Mouse (Mus musculus): Measurements from ENCODE around the gene Olfr1080. TPM values are rescaled to one million over a fixed set of nuclear protein-coding genes. Genes with fewer than 3 reads are reported as not detected.
"Not testable (repeated sequence)": the region's sequence is repeated elsewhere in the genome, so short reads cannot be mapped to it uniquely, and the experiment has no call there.

Gene Olfr1080
- total RNA-seq (2014; fragmentation: Nextera tagmentation) (not detected in 2 replicates), total RNA-seq (2017) (not detected in 2 replicates)

DNA sequence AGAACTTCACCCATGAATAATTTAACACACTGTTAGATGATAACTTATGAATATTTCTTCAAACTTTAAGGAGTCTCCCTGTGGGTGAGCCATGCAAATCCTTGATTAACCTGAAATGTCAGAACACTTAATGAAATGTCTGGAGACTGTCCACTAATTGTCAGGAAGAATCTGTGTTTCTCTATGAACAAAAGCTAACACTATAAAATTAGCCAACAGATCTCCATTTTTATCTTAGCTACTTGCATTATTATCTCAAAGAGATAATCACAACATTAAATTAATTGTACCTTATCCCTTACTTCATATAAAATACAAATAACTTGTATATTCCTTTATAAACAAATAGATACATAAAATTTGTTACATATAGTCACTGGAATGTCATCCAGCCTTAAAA is at the start of gene Olfr1080:
Gene Olfr1080, minus strand, starts transcription at position 101 of the 400 bp plus-strand sequence.
- ATAC-seq (replicated peaks; ENCODE audit: low FRiP score, low TSS enrichment, poor library complexity, severe bottlenecking): not testable (repeated sequence)

DNA sequence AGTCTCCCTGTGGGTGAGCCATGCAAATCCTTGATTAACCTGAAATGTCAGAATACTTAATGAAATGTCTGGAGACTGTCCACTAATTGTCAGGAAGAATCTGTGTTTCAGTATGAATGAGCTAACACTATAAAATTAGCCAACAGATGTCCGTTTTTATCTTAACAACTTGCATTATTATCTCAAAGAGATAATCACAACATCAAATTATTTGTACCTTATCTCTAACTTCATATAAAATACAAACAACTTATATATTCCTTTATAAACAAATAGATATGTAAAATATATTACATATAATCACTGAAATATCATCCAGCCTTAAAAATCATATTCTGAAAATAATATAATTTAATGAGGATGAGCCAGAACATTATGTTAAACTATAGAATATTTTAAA is 40.8 kb upstream of the Olfr1080 start, which contains the start of gene Olfr1082:
Gene Olfr1082, minus strand, starts transcription at position 101 of the 400 bp plus-strand sequence.
- ATAC-seq (replicated peaks; ENCODE audit: low FRiP score, low TSS enrichment, poor library complexity, severe bottlenecking): not testable (repeated sequence)

DNA sequence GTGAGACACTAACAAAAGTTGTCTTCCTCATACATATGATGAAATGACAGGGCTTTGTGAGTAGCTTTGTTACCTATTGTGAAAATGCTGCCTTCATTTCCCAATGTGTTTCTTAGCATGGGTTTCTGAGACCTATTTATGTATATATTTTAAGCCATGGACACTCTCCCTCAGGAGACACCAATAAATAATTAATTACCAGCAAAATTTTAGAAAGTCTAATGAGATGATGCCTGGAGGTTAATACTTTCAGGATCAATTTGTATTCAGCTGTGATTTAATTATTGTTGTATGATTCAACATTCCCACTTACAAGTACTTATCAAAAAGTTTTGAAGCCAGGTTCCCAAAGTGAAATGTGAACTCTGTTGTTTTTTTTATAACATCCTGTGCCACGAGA is 15.7 kb downstream of the Olfr1080 start, which contains the start of gene Olfr1079:
Gene Olfr1079, minus strand, starts transcription at position 101 of the 400 bp plus-strand sequence.
- no peak for ATAC-seq (replicated peaks; ENCODE audit: low FRiP score, low TSS enrichment, poor library complexity, severe bottlenecking)

DNA sequence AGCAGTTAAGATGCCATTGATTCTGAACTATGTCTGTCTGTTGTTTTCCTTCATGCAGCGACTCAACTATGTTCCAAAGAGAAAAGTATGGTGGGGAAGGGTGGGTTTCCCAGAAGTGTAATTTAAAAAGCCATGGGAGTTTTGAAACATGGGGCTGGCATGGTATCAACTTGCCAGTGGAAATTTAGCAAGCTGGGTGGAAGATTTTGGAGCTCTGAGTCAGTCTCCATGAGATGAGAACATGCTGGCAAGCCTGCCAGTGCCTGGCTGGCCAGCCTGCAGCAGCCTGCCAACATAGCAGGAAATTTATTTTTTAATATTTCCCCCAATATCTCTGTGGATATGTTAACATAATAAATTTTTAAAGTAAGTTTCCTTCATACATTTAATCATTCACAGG is 27.0 kb downstream of the Olfr1080 start:
- ATAC-seq (replicated peaks; ENCODE audit: low FRiP score, low TSS enrichment, poor library complexity, severe bottlenecking): no peak

DNA sequence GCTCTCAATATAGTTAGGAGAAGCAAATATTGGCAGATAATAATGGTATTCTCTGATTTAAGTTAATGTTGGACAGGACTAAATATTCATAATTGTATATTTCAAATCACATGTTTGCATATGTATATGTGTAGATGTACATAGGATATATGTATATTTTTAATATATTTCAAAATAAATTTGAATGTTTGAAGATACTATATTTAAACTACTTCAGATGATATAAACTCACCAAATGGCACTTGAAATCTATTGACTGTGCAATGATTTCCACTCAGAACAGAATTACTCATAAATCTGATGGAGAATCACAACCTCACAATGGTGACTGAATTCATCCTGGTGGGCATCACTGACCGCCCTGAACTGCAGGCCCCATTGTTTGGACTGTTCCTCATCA is 49.9 kb downstream of the Olfr1080 start, which contains the start of gene Olfr1076:
Gene Olfr1076, plus strand, starts transcription at position 301 of the 400 bp plus-strand sequence.
- no peak for ATAC-seq (replicated peaks; ENCODE audit: low FRiP score, low TSS enrichment, poor library complexity, severe bottlenecking)

Other genes starting within 250 kb of the Olfr1080 start
- not detected in 2 replicates for gene Olfr1053, start 243.0 kb downstream of the Olfr1080 start, total RNA-seq (2014; fragmentation: Nextera tagmentation)
- gene Olfr1053, start 243.0 kb downstream of the Olfr1080 start, total RNA-seq (2017): not detected in 2 replicates
- gene Olfr1054, start 222.8 kb downstream of the Olfr1080 start, total RNA-seq (2014; fragmentation: Nextera tagmentation): not detected in 2 replicates
- gene Olfr1054, start 222.8 kb downstream of the Olfr1080 start, total RNA-seq (2017): not detected in 2 replicates
- not detected in 2 replicates for gene Olfr1055, start 208.0 kb downstream of the Olfr1080 start, total RNA-seq (2014; fragmentation: Nextera tagmentation)
- gene Olfr1055, start 208.0 kb downstream of the Olfr1080 start, total RNA-seq (2017): not detected in 2 replicates
- not detected in 2 replicates for gene Olfr1056, start 195.8 kb downstream of the Olfr1080 start, total RNA-seq (2014; fragmentation: Nextera tagmentation)
- gene Olfr1056, start 195.8 kb downstream of the Olfr1080 start, total RNA-seq (2017): not detected in 2 replicates
- gene Olfr1057, start 179.8 kb downstream of the Olfr1080 start, total RNA-seq (2014; fragmentation: Nextera tagmentation): not detected in 2 replicates
- not detected in 2 replicates for gene Olfr1057, start 179.8 kb downstream of the Olfr1080 start, total RNA-seq (2017)
- not detected in 2 replicates for gene Olfr1058, start 169.7 kb downstream of the Olfr1080 start, total RNA-seq (2014; fragmentation: Nextera tagmentation)
- not detected in 2 replicates for gene Olfr1058, start 169.7 kb downstream of the Olfr1080 start, total RNA-seq (2017)
- not detected in 2 replicates for gene Olfr1061, start 144.2 kb downstream of the Olfr1080 start, total RNA-seq (2014; fragmentation: Nextera tagmentation)
- gene Olfr1061, start 144.2 kb downstream of the Olfr1080 start, total RNA-seq (2017): not detected in 2 replicates
- gene Olfr1062, start 131.5 kb downstream of the Olfr1080 start, total RNA-seq (2014; fragmentation: Nextera tagmentation): not detected in 2 replicates
- not detected in 2 replicates for gene Olfr1062, start 131.5 kb downstream of the Olfr1080 start, total RNA-seq (2017)
- not detected in 2 replicates for gene Olfr1065, start 107.6 kb downstream of the Olfr1080 start, total RNA-seq (2014; fragmentation: Nextera tagmentation)
- not detected in 2 replicates for gene Olfr1065, start 107.6 kb downstream of the Olfr1080 start, total RNA-seq (2017)
- gene Olfr1066, start 102.0 kb downstream of the Olfr1080 start, total RNA-seq (2014; fragmentation: Nextera tagmentation): not detected in 2 replicates
- not detected in 2 replicates for gene Olfr1066, start 102.0 kb downstream of the Olfr1080 start, total RNA-seq (2017)
- not detected in 2 replicates for gene Olfr228, start 70.8 kb downstream of the Olfr1080 start, total RNA-seq (2014; fragmentation: Nextera tagmentation)
- gene Olfr228, start 70.8 kb downstream of the Olfr1080 start, total RNA-seq (2017): not detected in 2 replicates
- not detected in 2 replicates for gene Olfr1076, start 49.8 kb downstream of the Olfr1080 start, total RNA-seq (2014; fragmentation: Nextera tagmentation)
- not detected in 2 replicates for gene Olfr1076, start 49.8 kb downstream of the Olfr1080 start, total RNA-seq (2017)
- gene Olfr1079, start 15.8 kb downstream of the Olfr1080 start, total RNA-seq (2014; fragmentation: Nextera tagmentation): not detected in 2 replicates
- gene Olfr1079, start 15.8 kb downstream of the Olfr1080 start, total RNA-seq (2017): not detected in 2 replicates
- not detected in 2 replicates for gene Olfr1082, start 40.7 kb upstream of the Olfr1080 start, total RNA-seq (2014; fragmentation: Nextera tagmentation)
- gene Olfr1082, start 40.7 kb upstream of the Olfr1080 start, total RNA-seq (2017): not detected in 2 replicates
- gene Olfr1084, start 81.5 kb upstream of the Olfr1080 start, total RNA-seq (2014; fragmentation: Nextera tagmentation): not detected in 2 replicates
- not detected in 2 replicates for gene Olfr1084, start 81.5 kb upstream of the Olfr1080 start, total RNA-seq (2017)
- not detected in 2 replicates for gene Olfr1085, start 103.8 kb upstream of the Olfr1080 start, total RNA-seq (2014; fragmentation: Nextera tagmentation)
- not detected in 2 replicates for gene Olfr1085, start 103.8 kb upstream of the Olfr1080 start, total RNA-seq (2017)
- gene Olfr1086, start 121.9 kb upstream of the Olfr1080 start, total RNA-seq (2014; fragmentation: Nextera tagmentation): not detected in 2 replicates
- not detected in 2 replicates for gene Olfr1086, start 121.9 kb upstream of the Olfr1080 start, total RNA-seq (2017)
- not detected in 2 replicates for gene Olfr1087, start 140.2 kb upstream of the Olfr1080 start, total RNA-seq (2014; fragmentation: Nextera tagmentation)
- gene Olfr1087, start 140.2 kb upstream of the Olfr1080 start, total RNA-seq (2017): not detected in 2 replicates
- not detected in 2 replicates for gene Olfr1089, start 175.5 kb upstream of the Olfr1080 start, total RNA-seq (2014; fragmentation: Nextera tagmentation)
- not detected in 2 replicates for gene Olfr1089, start 175.5 kb upstream of the Olfr1080 start, total RNA-seq (2017)
- gene Olfr1090, start 200.8 kb upstream of the Olfr1080 start, total RNA-seq (2014; fragmentation: Nextera tagmentation): not detected in 2 replicates
- gene Olfr1090, start 200.8 kb upstream of the Olfr1080 start, total RNA-seq (2017): not detected in 2 replicates
- gene Olfr1093, start 224.2 kb upstream of the Olfr1080 start, total RNA-seq (2014; fragmentation: Nextera tagmentation): not detected in 2 replicates
- gene Olfr1093, start 224.2 kb upstream of the Olfr1080 start, total RNA-seq (2017): not detected in 2 replicates

All from megakaryocyte-erythroid progenitor cell, adult 5-6 weeks (primary cell).